ENCODE assay signal across 8 mouse cellular contexts in genomic region chr3:95283589-95283941, GRCm38 (mm10). TPM values are rescaled to one million over a fixed set of nuclear protein-coding genes. Genes with fewer than 3 reads are reported as not detected.
A peak's percentile ranks its signal among the peaks of the same experiment; 100 is the strongest.
DNase-seq lines count a peak whose midpoint lies in the region; ATAC-seq lines count a peak whose summit lies in the region.

No protein-coding gene starts in this region.

- peak overlapping the region; percentile 80 for H3K4me2 ChIP-seq in kidney, embryonic 16.5 days (replicated peaks; ENCODE audit: low read depth, low read length)
- peak overlapping the region; percentile 97 for H3K4me2 ChIP-seq in hindbrain, embryonic 15.5 days
- H3K4me2 ChIP-seq in midbrain, embryonic 16.5 days (ENCODE audit: low read length) = peak overlapping the region; percentile 86

- WGBS in kidney, embryonic 16.5 days = 2% methylated on average over 7 of the region's 7 CpGs
- WGBS in hindbrain, embryonic 15.5 days = 2% methylated on average over 7 of the region's 7 CpGs
- 3% methylated on average over 7 of the region's 7 CpGs for WGBS in midbrain, embryonic 16.5 days

- peak overlapping the region; percentile 99 for H3K27ac ChIP-seq in kidney, embryonic 16.5 days (ENCODE audit: low read length)
- H3K27ac ChIP-seq in brown adipose tissue, adult 24 weeks (replicated peaks; ENCODE audit: low read depth, low read length) = peak overlapping the region; percentile 96
- peak overlapping the region; percentile 94 for H3K27ac ChIP-seq in hindbrain, embryonic 15.5 days (replicated peaks)
- H3K27ac ChIP-seq in midbrain, embryonic 16.5 days (ENCODE audit: low read length) = peak overlapping the region; percentile 84

- DNase-seq in kidney, adult 8-10 months = no peak
- DNase-seq in frontal cortex, adult 2 months (ENCODE audit: extremely low spot score in 1 of 2, low spot score in 1 of 2) = no peak
- no peak for DNase-seq in frontal cortex, postnatal 14 days (ENCODE audit: low spot score in 2 of 2)
- DNase-seq in kidney, postnatal 25 days = no peak

- peaks cover 35% of the 10 kb centered on the region for H3K4me1 ChIP-seq in kidney, embryonic 16.5 days (ENCODE audit: insufficient read depth, low read length)
- peaks cover 11% of the 10 kb centered on the region; the same call in 1 of the 2 replicates for H3K4me1 ChIP-seq in brown adipose tissue, adult 24 weeks (ENCODE audit: control insufficient read depth, insufficient read depth, insufficient read length, low read length)
- peaks cover 34% of the 10 kb centered on the region for H3K4me1 ChIP-seq in hindbrain, embryonic 15.5 days (replicated peaks)
- peaks cover 22% of the 10 kb centered on the region for H3K4me1 ChIP-seq in midbrain, embryonic 16.5 days (ENCODE audit: control insufficient read depth, insufficient read depth, low read length)

- H3K9me3 ChIP-seq in kidney, embryonic 16.5 days (ENCODE audit: low read length) = no peaks in the 10 kb centered on the region
- H3K9me3 ChIP-seq in hindbrain, embryonic 15.5 days = no peaks in the 10 kb centered on the region
- no peaks in the 10 kb centered on the region for H3K9me3 ChIP-seq in midbrain, embryonic 16.5 days (replicated peaks; ENCODE audit: control insufficient read depth, low read length, poor library complexity, severe bottlenecking)

- no peak for ATAC-seq in kidney, embryonic 16.5 days (ENCODE audit: low FRiP score, low TSS enrichment)
- no peak for ATAC-seq in hindbrain, embryonic 15.5 days (ENCODE audit: low FRiP score, low read depth)
- ATAC-seq in midbrain, embryonic 16.5 days = 0 out of 2 replicates have a peak, but pooled peaks have one; percentile 2

- no peaks in the 10 kb centered on the region for H3K27me3 ChIP-seq in kidney, embryonic 16.5 days (ENCODE audit: insufficient read depth, low read length)
- no peaks in the 10 kb centered on the region for H3K27me3 ChIP-seq in hindbrain, embryonic 15.5 days
- H3K27me3 ChIP-seq in midbrain, embryonic 16.5 days (ENCODE audit: control insufficient read depth, insufficient read depth, low read depth, low read length) = no peaks in the 10 kb centered on the region

- H3K9ac ChIP-seq in kidney, embryonic 16.5 days (replicated peaks; ENCODE audit: low read length) = peak overlapping the region; percentile 87
- peak overlapping the region; percentile 75 for H3K9ac ChIP-seq in hindbrain, embryonic 15.5 days
- H3K9ac ChIP-seq in midbrain, embryonic 16.5 days (ENCODE audit: low read depth, low read length) = peak overlapping the region; percentile 76

- peaks cover 8% of the 10 kb centered on the region for H3K36me3 ChIP-seq in kidney, embryonic 16.5 days (ENCODE audit: insufficient read depth, low read length)
- 0 out of 2 replicates have a peak, but pooled peaks cover 8% of the 10 kb centered on the region for H3K36me3 ChIP-seq in hindbrain, embryonic 15.5 days
- H3K36me3 ChIP-seq in midbrain, embryonic 16.5 days (ENCODE audit: control insufficient read depth, insufficient read depth, low read length) = peaks cover 2% of the 10 kb centered on the region

- H3K4me3 ChIP-seq in kidney, embryonic 16.5 days (ENCODE audit: low read length) = peak overlapping the region; percentile 67
- H3K4me3 ChIP-seq in brown adipose tissue, adult 24 weeks (ENCODE audit: insufficient read depth, low read depth, low read length) = peak overlapping the region; percentile 65
- H3K4me3 ChIP-seq in hindbrain, embryonic 15.5 days = peak overlapping the region; percentile 91
- peak overlapping the region; percentile 60 for H3K4me3 ChIP-seq in midbrain, embryonic 16.5 days (ENCODE audit: low read depth, low read length)

RNA-seq across cellular contexts. Expression of gene Prune1, which starts 1.7 kb away (rescaled TPM):
- polyA plus RNA-seq in kidney, embryonic 16.5 days (2015; fragmentation: Nextera tagmentation; extraction: Ambion mirVana) = 25.8 and 27.4 TPM in 2 replicates
- polyA plus RNA-seq in brown adipose tissue, adult 24 weeks (2012; ENCODE audit: insufficient read depth, insufficient read length, missing spikeins) = 11.9 and 16.3 TPM in 2 replicates
- 66.5 and 69.9 TPM in 2 replicates for polyA plus RNA-seq in hindbrain, embryonic 15.5 days (2015; fragmentation: Nextera tagmentation; extraction: Ambion mirVana)
- 81.4 and 84.3 TPM in 2 replicates for polyA plus RNA-seq in midbrain, embryonic 16.5 days (2015; fragmentation: Nextera tagmentation; extraction: Ambion mirVana)
- polyA plus RNA-seq in frontal cortex, adult 2 months (2012; rRNA removed) = 23.1 and 25.3 TPM in 2 replicates

RNA-seq across cellular contexts. Expression of gene Mindy1, which starts 2.4 kb away (rescaled TPM):
- 55.8 and 57.0 TPM in 2 replicates for polyA plus RNA-seq in kidney, embryonic 16.5 days (2015; fragmentation: Nextera tagmentation; extraction: Ambion mirVana)
- polyA plus RNA-seq in brown adipose tissue, adult 24 weeks (2012; ENCODE audit: insufficient read depth, insufficient read length, missing spikeins) = 22.1 and 23.5 TPM in 2 replicates
- 34.5 and 36.6 TPM in 2 replicates for polyA plus RNA-seq in hindbrain, embryonic 15.5 days (2015; fragmentation: Nextera tagmentation; extraction: Ambion mirVana)
- 42.3 and 42.5 TPM in 2 replicates for polyA plus RNA-seq in midbrain, embryonic 16.5 days (2015; fragmentation: Nextera tagmentation; extraction: Ambion mirVana)
- polyA plus RNA-seq in frontal cortex, adult 2 months (2012; rRNA removed) = 30.2 and 30.8 TPM in 2 replicates

RNA-seq across cellular contexts. Expression of gene Anxa9, which starts 23.4 kb away (rescaled TPM):
- polyA plus RNA-seq in kidney, embryonic 16.5 days (2015; fragmentation: Nextera tagmentation; extraction: Ambion mirVana) = 8.6 and 9.4 TPM in 2 replicates
- polyA plus RNA-seq in brown adipose tissue, adult 24 weeks (2012; ENCODE audit: insufficient read depth, insufficient read length, missing spikeins) = 0.63 and 1.5 TPM in 2 replicates
- 0.47 and 0.72 TPM in 2 replicates for polyA plus RNA-seq in hindbrain, embryonic 15.5 days (2015; fragmentation: Nextera tagmentation; extraction: Ambion mirVana)
- polyA plus RNA-seq in midbrain, embryonic 16.5 days (2015; fragmentation: Nextera tagmentation; extraction: Ambion mirVana) = 0.23 and 0.34 TPM in 2 replicates
- polyA plus RNA-seq in frontal cortex, adult 2 months (2012; rRNA removed) = 2.5 and 2.6 TPM in 2 replicates

RNA-seq across cellular contexts. Expression of gene Cers2, which starts 31.0 kb away (rescaled TPM):
- 208 and 209 TPM in 2 replicates for polyA plus RNA-seq in kidney, embryonic 16.5 days (2015; fragmentation: Nextera tagmentation; extraction: Ambion mirVana)
- polyA plus RNA-seq in brown adipose tissue, adult 24 weeks (2012; ENCODE audit: insufficient read depth, insufficient read length, missing spikeins) = 178 and 185 TPM in 2 replicates
- polyA plus RNA-seq in hindbrain, embryonic 15.5 days (2015; fragmentation: Nextera tagmentation; extraction: Ambion mirVana) = 92.7 and 101 TPM in 2 replicates
- 89.6 and 101 TPM in 2 replicates for polyA plus RNA-seq in midbrain, embryonic 16.5 days (2015; fragmentation: Nextera tagmentation; extraction: Ambion mirVana)
- polyA plus RNA-seq in frontal cortex, adult 2 months (2012; rRNA removed) = 93.9 and 99.4 TPM in 2 replicates

RNA-seq across cellular contexts. Expression of gene Bnipl, which starts 32.6 kb away (rescaled TPM):
- polyA plus RNA-seq in kidney, embryonic 16.5 days (2015; fragmentation: Nextera tagmentation; extraction: Ambion mirVana) = 0.41 and 0.82 TPM in 2 replicates
- polyA plus RNA-seq in brown adipose tissue, adult 24 weeks (2012; ENCODE audit: insufficient read depth, insufficient read length, missing spikeins) = not detected in 2 replicates
- 0.29 TPM in 1 of 2 replicates, not detected in the other for polyA plus RNA-seq in hindbrain, embryonic 15.5 days (2015; fragmentation: Nextera tagmentation; extraction: Ambion mirVana)
- polyA plus RNA-seq in midbrain, embryonic 16.5 days (2015; fragmentation: Nextera tagmentation; extraction: Ambion mirVana) = 0.30 TPM in 1 of 2 replicates, not detected in the other
- polyA plus RNA-seq in frontal cortex, adult 2 months (2012; rRNA removed) = 0.40 and 0.48 TPM in 2 replicates
